Mouse (Mus musculus) mature B cell (primary cell): Measurements from ENCODE around the gene Mtnr1b.

Source experiments
- in situ Hi-C: fragments of 300-500 bp; cut with MboI; formaldehyde crosslinking; loops from 2 replicates; pipeline ENCODE4 v1.14.3; 2019

Gene Mtnr1b

DNA sequence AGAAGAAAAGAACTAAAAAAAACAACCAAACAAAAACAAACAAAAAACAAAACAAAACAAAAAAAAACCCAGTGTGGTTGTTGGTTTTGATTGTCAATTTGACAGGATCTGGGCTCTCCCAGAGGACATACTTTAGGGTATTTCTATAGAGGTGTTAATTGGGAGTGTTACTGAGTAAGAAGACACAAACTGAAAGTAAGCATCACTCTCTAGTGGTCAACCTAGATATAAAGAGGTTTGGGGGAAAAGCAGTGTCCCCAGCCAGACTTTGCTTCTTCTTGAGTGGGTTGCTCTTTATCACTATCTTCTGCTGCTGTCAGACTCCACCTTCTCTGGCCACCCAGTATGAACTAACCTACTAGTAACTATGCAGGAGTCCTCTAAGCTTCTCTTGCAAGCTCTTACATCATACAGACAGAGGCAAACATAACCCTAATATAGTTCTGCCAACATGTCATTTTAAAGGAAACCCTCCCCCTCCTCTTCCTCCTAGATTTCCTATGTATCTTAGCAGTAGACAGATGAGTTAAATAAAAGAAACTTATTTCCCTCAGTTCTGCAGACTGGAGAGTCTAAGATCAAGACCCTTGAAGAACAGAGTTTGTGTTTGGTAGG, 71.8 kb downstream of the Mtnr1b start:
- in situ Hi-C loops, result no loop called here

DNA sequence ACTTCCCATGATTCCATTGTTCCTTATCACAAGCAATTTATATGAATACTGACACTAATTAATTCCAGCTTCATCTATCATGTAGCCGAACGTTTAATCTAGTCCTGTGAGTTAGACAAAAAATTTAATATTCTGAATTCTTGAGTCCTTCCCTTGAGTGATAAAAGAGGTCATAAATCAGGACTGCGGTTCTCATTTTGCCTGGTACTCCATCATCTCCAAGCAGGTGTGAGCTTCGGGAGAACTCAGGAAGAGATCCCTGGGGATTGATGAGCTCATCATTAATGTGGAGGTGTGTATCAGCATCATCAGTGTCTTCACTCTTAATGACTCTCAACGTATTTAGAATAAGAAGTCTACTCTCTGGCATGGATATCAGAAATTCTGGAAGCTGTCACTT, 74.0 kb downstream of the Mtnr1b start:
- in situ Hi-C loops, result no loop called here

DNA sequence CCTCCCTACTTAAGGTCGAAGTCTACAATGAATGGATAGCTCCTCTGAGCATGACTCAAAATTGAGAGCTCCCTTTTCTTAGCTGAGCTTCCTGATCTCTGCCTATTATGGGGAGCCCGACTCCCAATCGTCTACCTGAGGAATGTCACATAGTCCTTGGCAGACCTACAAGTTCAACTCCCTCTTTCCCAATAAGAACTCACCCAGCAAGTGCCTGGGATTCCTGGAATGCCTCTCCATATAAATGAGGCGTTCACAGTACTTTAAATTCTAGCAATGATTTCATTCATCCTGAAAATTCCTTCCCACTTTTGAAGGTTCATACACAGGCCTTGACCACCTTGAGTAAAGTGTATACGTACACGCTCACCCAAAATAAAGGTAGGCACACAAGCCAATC, 79.9 kb downstream of the Mtnr1b start:
- in situ Hi-C loops, result no loop called here

DNA sequence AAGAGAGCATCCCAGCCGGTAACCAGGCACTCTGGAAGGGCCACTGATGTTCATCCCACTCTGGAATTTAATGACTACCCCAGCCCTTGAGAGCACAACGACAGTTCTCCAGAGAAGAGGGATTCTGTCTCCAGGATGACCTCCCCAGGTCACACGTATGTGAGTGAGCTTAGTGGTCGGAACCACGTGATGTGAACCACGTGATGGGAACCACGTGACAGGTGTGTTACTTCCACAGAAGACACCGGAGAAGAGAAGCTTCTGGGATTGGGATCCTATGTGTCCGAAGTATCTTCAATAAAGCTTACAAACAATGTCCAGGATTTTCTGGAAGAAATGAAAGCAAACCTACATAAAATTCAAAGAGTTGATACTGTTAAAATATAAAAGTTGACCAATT, 82.3 kb downstream of the Mtnr1b start:
- in situ Hi-C loops, result no loop called here

DNA sequence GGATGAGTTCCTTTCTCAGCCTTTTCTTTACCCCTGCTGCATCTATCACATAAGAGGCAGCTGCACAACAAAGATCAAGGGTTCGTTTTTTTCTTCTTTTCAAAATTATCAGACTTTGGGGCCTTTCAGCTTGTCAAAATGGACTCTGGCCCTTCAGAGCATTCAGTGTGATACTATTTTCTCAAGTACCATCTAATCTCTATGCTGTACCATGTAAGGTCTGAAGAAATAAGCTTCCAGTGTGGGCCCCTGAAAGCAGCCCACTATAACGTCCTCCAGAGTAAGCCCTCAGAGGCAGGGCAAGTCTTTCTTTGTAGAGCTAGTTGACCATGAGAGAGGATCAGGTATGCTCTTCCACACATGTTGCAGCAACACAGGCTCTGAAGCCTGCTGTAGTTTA, 87.7 kb downstream of the Mtnr1b start:
- in situ Hi-C loops, result no loop called here

DNA sequence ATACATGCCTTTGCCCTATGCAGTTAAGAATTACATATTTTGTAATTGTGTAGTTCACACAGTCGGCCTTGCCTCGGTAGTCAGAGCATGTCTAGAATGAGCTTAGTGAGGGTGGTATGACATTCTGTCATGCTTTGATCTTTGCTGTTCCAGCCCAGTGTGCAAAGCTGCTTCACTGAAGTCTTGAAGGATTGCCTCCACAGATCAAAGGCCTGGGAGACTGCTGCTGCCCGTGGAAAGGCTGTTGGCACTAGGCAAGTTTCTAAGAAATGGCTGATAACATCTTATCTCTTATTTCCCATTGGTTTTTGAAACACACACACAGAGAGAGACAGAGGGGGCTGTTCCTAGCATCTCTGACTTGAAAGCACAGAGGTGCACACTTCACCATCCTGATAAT, 88.2 kb downstream of the Mtnr1b start:
- in situ Hi-C loops, result no loop called here

DNA sequence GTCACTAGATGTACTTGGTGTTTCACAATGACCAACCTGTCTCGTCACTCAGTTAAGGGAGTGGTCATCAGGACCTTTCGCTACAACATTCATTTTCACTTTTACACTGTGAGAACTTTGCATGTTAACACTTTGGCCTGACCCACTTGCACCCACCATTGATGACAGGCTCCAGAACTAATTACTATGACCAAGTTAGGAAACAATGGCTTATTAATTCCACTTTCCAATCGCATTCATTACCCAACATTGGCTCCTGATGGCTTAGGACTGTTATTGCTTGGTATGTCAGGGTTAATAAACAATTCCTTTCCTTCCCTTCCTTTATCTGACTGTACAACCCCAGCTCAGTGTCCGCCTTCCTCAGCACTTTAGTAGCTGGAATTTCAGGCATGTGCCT, 92.4 kb downstream of the Mtnr1b start:
- in situ Hi-C loops, result no loop called here

DNA sequence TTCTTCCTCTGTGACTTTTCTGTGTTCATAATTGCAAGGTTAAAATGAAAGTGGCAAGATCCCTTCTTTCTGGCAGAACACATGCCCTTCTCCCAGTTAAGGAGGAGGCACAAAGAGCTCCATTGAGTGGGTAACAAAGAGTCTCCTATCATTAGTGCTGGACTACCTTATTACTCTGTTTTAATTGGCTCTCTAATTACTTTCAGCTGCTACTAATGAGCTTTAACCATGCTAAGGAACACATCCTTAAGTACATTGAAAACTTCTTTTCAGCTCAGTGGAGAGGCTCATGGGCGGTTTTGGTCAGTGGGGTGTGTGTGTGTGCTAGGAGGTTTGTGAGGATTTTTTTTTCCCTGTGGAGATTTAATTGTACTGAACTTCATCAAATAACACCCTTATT, 99.4 kb downstream of the Mtnr1b start:
- in situ Hi-C loops, result no loop called here
